Mouse (Mus musculus) mouse embryonic stem cell (cell line): Measurements from ENCODE around the gene Ecpas.

ENCODE experiments used
- in situ Hi-C, 2 experiments: fragments of 300-500 bp; cut with MboI; formaldehyde crosslinking; loops; 1 replicate in 1 of 2; 3 replicates in 1 of 2; pipeline ENCODE4 v1.14.3; 2019 to 2020; ENCODE audit warnings: low sequenced_read_pairs in 2 of 2, low pct_unique_long_range_greater_than_20kb in 1 of 2, mixed read lengths in 1 of 2; ENCODE audit not compliant: unreplicated experiment in 1 of 2

Gene Ecpas

GRCm38 (mm10) chr4:58912629-58913335, at the start of gene Ecpas:
Gene Ecpas (minus strand): TSS chr4:58912749.
- in situ Hi-C loops, result no loop called here

GRCm38 (mm10) chr4:58961719-58962118, 49.2 kb upstream of the Ecpas start:
- in situ Hi-C loops, result no loop called here

GRCm38 (mm10) chr4:58952630-58953029, 40.1 kb upstream of the Ecpas start:
- in situ Hi-C loops, result no loop called here

- in situ Hi-C loops, result no loop called here
Measured at GRCm38 (mm10) chr4:58948391-58948790, 35.8 kb upstream of the Ecpas start.

GRCm38 (mm10) chr4:58944695-58945094, 32.1 kb upstream of the Ecpas start:
- in situ Hi-C loops, result no loop called here

GRCm38 (mm10) chr4:58944206-58944553, 31.6 kb upstream of the Ecpas start:
- in situ Hi-C loops, result no loop called here

- in situ Hi-C loops, result no loop called here
Measured at GRCm38 (mm10) chr4:58943420-58944205, 31.1 kb upstream of the Ecpas start, which contains the start of gene Zkscan16. Gene Zkscan16 (plus strand): TSS chr4:58943628.

- in situ Hi-C loops, result no loop called here
Measured at GRCm38 (mm10) chr4:58942942-58943341, 30.4 kb upstream of the Ecpas start.

GRCm38 (mm10) chr4:58941638-58942037, 29.1 kb upstream of the Ecpas start:
- in situ Hi-C loops, result no loop called here

GRCm38 (mm10) chr4:58935846-58936245, 23.3 kb upstream of the Ecpas start:
- in situ Hi-C loops, result no loop called here

GRCm38 (mm10) chr4:58934746-58935476, 22.4 kb upstream of the Ecpas start:
- in situ Hi-C loops, result no loop called here

GRCm38 (mm10) chr4:58934308-58934707, 21.8 kb upstream of the Ecpas start:
- in situ Hi-C loops, result no loop called here

GRCm38 (mm10) chr4:58932541-58932940, 20.0 kb upstream of the Ecpas start:
- in situ Hi-C loops, result no loop called here

GRCm38 (mm10) chr4:58927661-58928060, 15.1 kb upstream of the Ecpas start:
- in situ Hi-C loops, result no loop called here

GRCm38 (mm10) chr4:58926120-58926519, 13.6 kb upstream of the Ecpas start:
- in situ Hi-C loops, result no loop called here

- in situ Hi-C loops, result no loop called here
Measured at GRCm38 (mm10) chr4:58925664-58926063, 13.1 kb upstream of the Ecpas start.

GRCm38 (mm10) chr4:58923933-58924332, 11.4 kb upstream of the Ecpas start:
- in situ Hi-C loops, result no loop called here

GRCm38 (mm10) chr4:58915081-58915826, 2.7 kb upstream of the Ecpas start:
- in situ Hi-C loops, result no loop called here
